Mouse (Mus musculus): ENCODE data around the gene 9130409I23Rik.

DNA sequence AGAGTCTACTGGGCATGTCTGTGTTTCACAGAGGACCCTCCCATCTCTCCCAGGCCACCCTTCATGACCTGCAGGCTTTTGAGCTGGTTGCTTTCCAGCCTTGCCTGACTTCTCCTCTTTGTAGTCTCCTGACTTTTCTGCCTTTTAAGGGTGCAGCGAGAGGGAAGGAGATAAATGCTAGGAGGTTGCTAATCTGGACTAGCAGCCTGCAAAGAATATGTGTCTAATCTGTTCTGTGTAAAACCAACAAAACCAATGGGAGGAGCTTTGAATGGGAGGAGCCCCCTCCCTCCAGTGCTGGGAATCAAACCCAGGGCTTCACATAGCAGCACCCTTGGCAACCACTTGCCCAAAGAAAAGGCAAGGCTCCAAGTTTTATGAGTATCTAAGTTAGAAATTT lies 17.3 kb downstream of the 9130409I23Rik start:
- TF ChIP-seq POLR2A (IDR thresholded peaks at IDR 0.05; ENCODE audit: low read depth, low read length) (no peak), CTCF (IDR thresholded peaks at IDR 0.05; ENCODE audit: extremely low read depth, insufficient read depth, insufficient read length, insufficient replicate concordance) (no peak)
